Mouse (Mus musculus) liver, embryonic 14.5 days (tissue): ENCODE measurements around the gene Chst8. TPM values are rescaled to one million over a fixed set of nuclear protein-coding genes. Genes with fewer than 3 reads are reported as not detected.

ENCODE experiments used
- ATAC-seq: fragments of 200-750 bp; cut with Nextera tagmentation; 2 replicates; pipeline ENCODE4 v1.8.0; 2017; ENCODE audit warnings: moderate number of reproducible peaks, mild to moderate bottlenecking, moderate library complexity; ENCODE audit not compliant: insufficient read depth
- DNase-seq, 3 experiments: peaks; one replicate each; pipeline ENCODE4 v3.0.0-alpha.2; 2012 to 2013; ENCODE audit warnings: low read depth in 3 of 3, low spot score in 3 of 3
- H3K27ac ChIP-seq: fragments of 300-500 bp; sonication (generic); 2 replicates; pipeline ENCODE4 v1.5.1; 2014; ENCODE audit warnings: moderate library complexity, mild to moderate bottlenecking, control low read depth, inconsistent platforms
- H3K27me3 ChIP-seq: fragments of 300-500 bp; sonication (generic); 2 replicates; pipeline ENCODE4 v1.6.1; 2014; ENCODE audit warnings: mild to moderate bottlenecking, low read length, moderate library complexity; ENCODE audit not compliant: control insufficient read depth, insufficient read depth
- H3K36me3 ChIP-seq: fragments of 300-500 bp; sonication (generic); replicated peaks from 2 replicates; pipeline ENCODE4 v1.6.1; 2014; ENCODE audit warnings: low read depth; ENCODE audit not compliant: control insufficient read depth, insufficient read depth
- H3K4me1 ChIP-seq, 2 experiments: fragments of 200-500 bp in 1 of 2; fragments of 300-500 bp in 1 of 2; sonication (generic) in 1 of 2; replicated peaks; 2 replicates each; pipeline ENCODE4 v1.6.1; 2012 to 2014; ENCODE audit warnings: antibody characterized with exemption in 1 of 2, inconsistent platforms in 1 of 2, low read length in 1 of 2; ENCODE audit not compliant: control insufficient read depth in 2 of 2, insufficient read depth in 2 of 2
- H3K4me2 ChIP-seq: fragments of 300-500 bp; sonication (generic); 2 replicates; pipeline ENCODE4 v1.6.1; 2014; ENCODE audit warnings: low read depth, mild to moderate bottlenecking, control low read depth, moderate library complexity
- H3K4me3 ChIP-seq, 2 experiments: fragments of 200-500 bp in 1 of 2; fragments of 300-500 bp in 1 of 2; sonication (generic) in 1 of 2; 2 replicates each; pipeline ENCODE4 v1.5.1; 2012 to 2014; ENCODE audit warnings: low read depth in 2 of 2, low read length in 2 of 2, mild to moderate bottlenecking in 2 of 2, control low read depth in 1 of 2, inconsistent platforms in 1 of 2, moderate library complexity in 1 of 2; ENCODE audit not compliant: insufficient read depth in 1 of 2
- H3K9ac ChIP-seq: fragments of 300-500 bp; sonication (generic); replicated peaks from 2 replicates; pipeline ENCODE4 v1.6.1; 2014; ENCODE audit warnings: mild to moderate bottlenecking, control low read depth, moderate library complexity
- H3K9me3 ChIP-seq: fragments of 300-500 bp; sonication (generic); 2 replicates; pipeline ENCODE4 v1.6.1; 2016; ENCODE audit warnings: low read length, mixed read lengths; ENCODE audit not compliant: control insufficient read depth
- CTCF ChIP-seq: IDR thresholded peaks from 2 replicates; pipeline ENCODE4 v1.5.1; 2016; ENCODE audit warnings: antibody characterized with exemption, low read depth, control low read depth
- EP300 ChIP-seq: IDR thresholded peaks from 2 replicates; pipeline ENCODE4 v1.6.1; 2016; ENCODE audit warnings: antibody characterized with exemption, low read depth
- WGBS: fragments of 180-500 bp; shearing (Covaris S2); extraction: QIAGEN DNeasy Blood & Tissue Kit; methylation state at CpG from one replicate; pipeline ENCODE4 v1.1.7; 2014; ENCODE audit not compliant: insufficient replicate concordance; 5-methylcytosine and 5-hydroxymethylcytosine counted together
- polyA plus RNA-seq, 2 experiments: library from polyadenylated mRNA; depleted of rRNA in 1 of 2; stranded (reverse) in 1 of 2; unstranded in 1 of 2; fragments of >200 nt; fragmentation: Nextera tagmentation in 1 of 2; extraction: Ambion mirVana in 1 of 2; gene quantifications; 2 replicates each; pipeline versions ENCODE4 v1.2.1 to v1.2.3; 2012 to 2014

The Chst8 gene
- polyA plus RNA-seq, 2 experiments = 0.25 to 0.37 TPM

DNA sequence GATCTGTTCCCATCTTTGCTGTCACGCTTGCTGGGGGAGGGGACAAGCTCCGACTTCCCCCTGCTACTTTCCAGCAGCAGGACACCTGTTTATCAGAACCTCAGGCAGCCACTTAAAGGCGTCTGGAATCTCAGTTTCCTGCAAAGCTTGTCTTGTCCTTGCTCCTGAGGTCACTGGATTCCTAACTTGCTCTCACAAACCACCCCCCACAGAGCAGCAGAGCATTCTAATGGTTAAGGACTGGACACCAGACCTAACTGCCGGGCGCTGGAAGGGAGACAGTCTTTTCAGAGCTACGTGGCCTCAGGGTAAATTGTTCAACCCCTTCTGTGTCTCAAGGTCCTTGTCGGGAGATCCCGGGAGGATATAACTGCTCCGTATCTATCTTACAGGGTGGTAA, 143.2 kb downstream of the Chst8 start:
- no peaks in the 10 kb centered on the region for H3K4me1 ChIP-seq
- TF ChIP-seq CTCF = no peak
- no peak for TF ChIP-seq EP300
- 27% methylated on average over 9 of the region's 9 CpGs for WGBS
- no peak overlapping the region for H3K4me2 ChIP-seq
- H3K9ac ChIP-seq = no peak overlapping the region
- no peak for ATAC-seq
- no peaks in the 10 kb centered on the region for H3K36me3 ChIP-seq
- no peak overlapping the region for H3K27ac ChIP-seq
- H3K4me3 ChIP-seq = no peak overlapping the region
- DNase-seq = no peak
- no peaks in the 10 kb centered on the region for H3K9me3 ChIP-seq
- peaks cover 5% of the 10 kb centered on the region for H3K27me3 ChIP-seq

DNA sequence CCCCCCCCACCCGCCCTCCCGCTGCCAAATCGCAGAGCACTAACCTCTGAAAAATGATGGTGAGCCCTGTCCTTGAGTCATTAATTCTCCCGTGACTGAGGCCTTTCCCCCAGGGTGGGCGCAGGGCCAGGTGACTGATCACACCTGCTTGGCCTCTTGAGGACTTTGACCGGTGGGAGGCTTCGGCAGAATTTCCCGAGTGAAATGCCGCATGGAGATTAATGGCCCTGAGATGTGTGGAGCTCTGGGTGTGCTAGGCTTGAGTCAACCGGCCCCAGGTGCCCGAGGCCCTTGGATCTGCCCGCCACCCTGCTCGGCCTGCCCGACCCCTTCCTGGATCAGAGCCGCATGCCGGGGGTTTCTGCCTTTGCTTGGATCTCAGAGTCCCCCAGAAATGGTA, 144.6 kb downstream of the Chst8 start:
- WGBS = 70% methylated on average over 16 of the region's 16 CpGs
- H3K9ac ChIP-seq = no peak overlapping the region
- ATAC-seq (no peak), DNase-seq (no peak)
- TF ChIP-seq EP300 (no peak), CTCF (no peak)
- H3K4me2 ChIP-seq = no peak overlapping the region
- no peaks in the 10 kb centered on the region for H3K36me3 ChIP-seq
- no peak overlapping the region for H3K4me3 ChIP-seq
- no peaks in the 10 kb centered on the region for H3K4me1 ChIP-seq
- no peaks in the 10 kb centered on the region for H3K9me3 ChIP-seq
- H3K27ac ChIP-seq = no peak overlapping the region
- no peaks in the 10 kb centered on the region for H3K27me3 ChIP-seq

DNA sequence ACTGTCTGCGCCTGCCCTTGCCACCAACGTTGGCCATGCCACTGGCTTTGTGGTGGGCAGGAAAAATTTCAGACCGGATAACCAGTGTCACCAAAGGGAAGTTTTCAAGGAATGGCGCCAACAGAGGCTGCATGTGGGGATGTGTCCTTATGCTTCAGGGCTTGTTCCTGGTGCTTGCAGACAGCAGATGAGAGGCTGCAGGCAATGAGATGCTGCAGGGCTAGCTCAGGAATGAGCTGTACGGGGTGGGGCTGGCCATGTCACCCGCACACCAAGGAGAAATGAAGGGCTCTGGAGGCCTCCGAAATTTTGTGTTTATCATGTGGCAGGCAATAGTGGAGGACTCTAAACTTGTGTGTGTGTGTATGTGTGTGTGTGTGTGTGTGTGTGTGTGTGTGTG, 149.4 kb downstream of the Chst8 start:
- DNase-seq = no peak
- ATAC-seq = no peak
- Histone ChIP-seq H3K27me3 (no peaks in the 10 kb centered on the region), H3K27ac (no peak overlapping the region), H3K4me3 (no peak overlapping the region), H3K4me2 (no peak overlapping the region), H3K9ac (no peak overlapping the region), H3K36me3 (no peaks in the 10 kb centered on the region), H3K4me1 (no peaks in the 10 kb centered on the region; a peak in 1 of 4 replicates), H3K9me3 (no peaks in the 10 kb centered on the region)
- TF ChIP-seq EP300 = no peak
- TF ChIP-seq CTCF = no peak
- WGBS = 36% methylated on average over 7 of the region's 7 CpGs

DNA sequence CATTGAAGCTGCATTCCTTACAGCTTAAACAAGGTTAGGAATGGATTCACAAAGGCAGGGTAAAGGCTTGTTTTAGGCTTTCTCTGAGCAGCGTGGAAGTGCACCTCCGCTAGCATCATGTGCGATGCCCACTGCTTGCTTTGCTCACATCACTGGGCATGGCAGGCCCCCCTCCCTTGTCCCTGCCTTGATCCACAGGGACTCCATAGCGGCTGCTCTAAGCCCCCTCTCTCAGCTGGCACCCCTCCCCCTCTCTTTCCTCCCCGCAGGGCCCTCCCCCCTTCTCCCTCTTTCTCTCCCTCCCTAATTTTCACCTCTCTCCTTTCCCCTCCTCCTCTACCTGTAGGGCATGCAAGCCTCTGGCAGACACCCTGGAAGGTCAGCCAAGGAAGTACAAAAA, 150.3 kb downstream of the Chst8 start:
- no peak overlapping the region for H3K4me2 ChIP-seq
- H3K4me1 ChIP-seq = no peaks in the 10 kb centered on the region; a peak in 1 of 4 replicates
- no peak overlapping the region for H3K9ac ChIP-seq
- WGBS = 28% methylated on average over 5 of the region's 5 CpGs
- ATAC-seq = no peak
- no peaks in the 10 kb centered on the region for H3K36me3 ChIP-seq
- H3K27me3 ChIP-seq = no peaks in the 10 kb centered on the region
- H3K4me3 ChIP-seq = no peak overlapping the region
- no peak overlapping the region for H3K27ac ChIP-seq
- TF ChIP-seq EP300 (no peak), CTCF (no peak)
- no peak for DNase-seq
- H3K9me3 ChIP-seq = no peaks in the 10 kb centered on the region

DNA sequence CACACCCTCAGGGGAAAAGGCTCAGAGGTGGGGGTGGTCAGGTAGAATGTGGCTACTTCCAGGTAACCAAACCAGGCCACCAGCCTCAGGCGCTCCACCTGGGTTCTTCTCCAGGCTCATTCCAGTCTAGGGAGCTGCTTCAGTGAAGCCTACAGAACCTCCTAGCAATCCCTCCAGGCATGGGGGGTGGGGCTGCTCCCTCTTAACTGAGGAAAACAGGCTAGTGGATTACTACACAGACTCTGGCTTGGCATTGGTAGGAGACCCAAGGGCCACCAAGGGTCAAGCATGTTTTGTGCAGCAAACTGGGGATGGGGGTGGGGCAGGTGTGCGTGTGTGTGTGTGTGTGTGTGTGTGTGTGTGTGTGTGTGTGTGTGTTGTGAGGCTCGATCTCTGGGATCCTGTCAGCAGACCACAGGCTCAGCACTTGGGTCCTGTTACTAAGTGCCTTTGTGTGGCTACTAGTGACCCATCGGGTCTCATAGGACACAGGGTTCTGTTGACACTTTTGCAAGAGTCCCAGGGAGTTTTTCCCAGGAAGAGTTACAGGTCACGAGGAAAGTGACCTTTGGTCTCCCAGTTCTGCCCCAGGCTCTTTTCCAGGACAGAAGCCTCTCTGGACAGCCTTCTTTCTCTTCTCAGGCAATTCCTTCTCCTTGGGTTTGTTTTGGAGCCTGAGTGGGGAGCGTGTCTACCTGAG, 153.0 kb downstream of the Chst8 start:
- no peak overlapping the region for H3K27ac ChIP-seq
- ATAC-seq = peak; percentile 37; the same call in 1 of the 2 replicates

More for the DNA sequence above, 153.0 kb downstream of the Chst8 start:
- TF ChIP-seq CTCF (no peak), EP300 (no peak)
- Histone ChIP-seq H3K4me2 (no peak overlapping the region), H3K4me3 (no peak overlapping the region), H3K9ac (no peak overlapping the region), H3K9me3 (no peaks in the 10 kb centered on the region), H3K27me3 (peaks cover 16% of the 10 kb centered on the region), H3K4me1 (no peaks in the 10 kb centered on the region; a peak in 1 of 4 replicates), H3K36me3 (no peaks in the 10 kb centered on the region)
- 47% methylated on average over 6 of the region's 6 CpGs for WGBS
- DNase-seq = no peak
